Mouse (Mus musculus) thymus, postnatal 10 days (tissue): ENCODE results near the gene N4bp3.
"Not testable (repeated sequence)": the region's sequence is repeated elsewhere in the genome, so short reads cannot be mapped to it uniquely, and the experiment has no call there.

ENCODE experiments used
- DNase-seq, 2 experiments: peaks; one replicate each; pipeline ENCODE4 v3.0.0; 2021; ENCODE audit warnings: low spot score in 2 of 2

N4bp3 gene

GRCm38 (mm10) chr11:51650691-51651515 is at the start of gene N4bp3, which contains the start of gene D930048N14Rik:
Gene N4bp3 (minus strand): TSS chr11:51650842.
Gene D930048N14Rik (plus strand): TSS chr11:51650954.
- peak; percentile 50 to 68 for DNase-seq

GRCm38 (mm10) chr11:51694984-51695383 is 44.3 kb upstream of the N4bp3 start:
- DNase-seq = no peak

DNA sequence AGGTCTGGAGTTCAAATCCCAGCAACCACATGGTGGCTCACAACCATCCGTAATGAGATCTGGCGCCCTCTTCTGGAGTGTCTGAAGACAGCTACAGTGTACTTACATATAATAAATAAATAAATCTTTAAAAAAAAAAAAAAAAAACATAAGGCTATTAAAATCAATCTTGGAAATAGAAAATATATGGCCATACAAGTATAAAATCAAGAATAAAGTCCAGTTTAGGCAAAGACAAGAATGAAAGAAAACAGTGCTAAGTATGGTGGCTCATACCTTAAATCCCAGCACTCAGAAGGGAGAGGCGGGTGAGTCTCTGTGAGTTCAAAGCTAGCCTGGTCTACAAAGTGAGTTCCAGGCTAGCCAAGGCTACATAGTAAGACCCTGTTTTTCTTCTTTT is 40.0 kb upstream of the N4bp3 start:
- DNase-seq = not testable (repeated sequence)

GRCm38 (mm10) chr11:51689343-51689742 is 38.7 kb upstream of the N4bp3 start:
- DNase-seq = no peak

- DNase-seq = peak; percentile 99 to 100
Observed at GRCm38 (mm10) chr11:51688330-51689328, 38.0 kb upstream of the N4bp3 start, which contains the start of gene 0610009B22Rik. Gene 0610009B22Rik (minus strand): TSS chr11:51688874.

- no peak for DNase-seq
Observed at GRCm38 (mm10) chr11:51681976-51682374, 31.3 kb upstream of the N4bp3 start.

DNA sequence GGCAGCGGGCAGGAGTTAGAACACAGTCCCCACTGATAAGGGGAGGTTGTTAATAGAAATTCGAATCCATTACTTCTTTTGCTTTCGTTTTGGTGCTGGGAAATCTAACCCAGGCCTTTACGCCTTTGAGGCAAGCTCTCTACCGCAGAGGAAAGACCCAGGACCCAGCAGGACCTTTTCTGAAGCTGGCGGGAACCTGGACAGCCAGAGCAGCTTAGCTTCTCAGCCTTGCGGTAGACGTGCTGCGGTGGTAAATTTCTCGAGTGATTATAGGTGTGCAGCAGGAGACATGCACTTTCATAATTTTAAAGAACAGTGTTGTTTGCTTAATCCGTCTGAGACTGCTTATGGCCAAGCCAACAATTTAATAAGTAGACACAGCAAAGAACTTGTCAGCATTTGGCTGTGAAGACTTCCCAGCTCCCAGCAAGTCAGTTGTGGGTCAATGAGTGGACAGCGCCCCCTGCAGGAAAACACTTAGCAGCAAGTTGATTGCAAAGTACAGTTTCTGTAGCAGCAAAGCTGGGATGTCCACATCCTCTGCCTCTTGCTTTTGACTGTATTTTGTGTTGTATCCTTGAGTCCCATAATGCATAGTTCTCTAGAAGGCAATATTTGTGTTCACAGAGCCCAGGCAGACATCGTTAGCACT is 30.8 kb upstream of the N4bp3 start:
- peak; percentile 76 to 94 for DNase-seq

GRCm38 (mm10) chr11:51679466-51679865 is 28.8 kb upstream of the N4bp3 start:
- DNase-seq = no peak

- DNase-seq = no peak
Observed at GRCm38 (mm10) chr11:51677737-51678418, 27.2 kb upstream of the N4bp3 start.

DNA sequence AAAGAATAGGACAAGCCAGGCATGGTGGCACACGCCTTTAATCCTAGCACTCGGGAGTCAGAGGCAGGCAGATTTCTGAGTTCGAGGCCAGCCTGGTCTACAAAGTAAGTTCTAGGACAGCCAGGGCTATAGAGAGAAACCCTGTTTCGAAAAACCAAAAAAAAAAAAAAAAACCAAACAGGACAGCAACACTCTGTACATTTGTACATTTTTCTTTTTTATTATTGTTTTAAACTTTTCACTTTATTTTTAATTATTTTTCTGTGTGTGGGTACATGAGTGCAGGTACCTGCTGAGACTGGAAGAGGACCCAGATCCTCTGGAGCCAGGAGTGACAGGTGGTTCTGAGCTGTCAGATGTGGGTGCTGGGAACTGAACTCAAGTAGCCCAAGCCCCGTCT is 24.7 kb upstream of the N4bp3 start:
- no peak for DNase-seq

GRCm38 (mm10) chr11:51673291-51673690 is 22.6 kb upstream of the N4bp3 start:
- DNase-seq = no peak

- no peak for DNase-seq
Observed at GRCm38 (mm10) chr11:51671376-51671775, 20.7 kb upstream of the N4bp3 start.

- DNase-seq = no peak
Observed at GRCm38 (mm10) chr11:51670846-51671245, 20.2 kb upstream of the N4bp3 start.

GRCm38 (mm10) chr11:51664747-51665146 is 14.1 kb upstream of the N4bp3 start:
- DNase-seq = not testable (repeated sequence)

DNA sequence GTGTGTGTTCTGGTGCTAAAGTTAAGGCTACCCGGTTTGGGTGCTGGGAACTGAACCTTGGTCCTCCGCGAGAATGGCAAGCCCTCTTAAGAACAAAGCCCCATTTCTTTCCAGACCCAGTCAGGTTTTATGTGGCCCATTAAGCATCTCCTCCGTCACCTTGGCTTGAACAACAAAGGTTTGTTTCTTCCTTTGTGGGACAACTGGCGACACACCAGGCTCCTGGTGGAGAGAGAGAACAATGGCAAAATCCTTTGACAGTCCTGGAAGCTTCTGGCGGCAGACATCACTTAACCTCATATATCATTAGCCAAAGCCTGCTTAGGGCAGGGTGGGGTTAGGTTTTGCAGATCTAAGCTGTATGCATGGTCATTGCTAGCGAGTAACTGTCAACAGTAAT is 12.0 kb upstream of the N4bp3 start:
- no peak for DNase-seq

- no peak for DNase-seq
Observed at GRCm38 (mm10) chr11:51661867-51662365, 11.3 kb upstream of the N4bp3 start.

DNA sequence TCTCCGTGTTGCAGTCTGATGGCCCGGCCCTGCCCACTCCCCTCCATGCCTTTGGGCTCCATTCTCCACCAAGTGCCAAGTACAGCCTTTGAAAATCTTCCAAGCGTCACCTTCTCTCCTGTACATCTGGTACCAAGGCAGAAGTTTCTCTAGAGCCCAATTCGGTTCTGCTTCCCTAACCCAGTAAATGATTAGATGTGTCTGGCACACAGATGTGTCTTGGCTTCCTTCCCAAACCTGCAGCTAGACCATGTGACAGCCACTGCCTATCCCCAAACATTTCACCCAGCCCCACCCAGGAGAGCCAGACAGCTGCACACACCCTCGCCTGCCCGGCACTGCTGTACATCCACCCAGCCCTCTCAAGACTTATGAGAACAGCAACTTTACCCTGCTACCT is 8.1 kb upstream of the N4bp3 start:
- no peak for DNase-seq

- DNase-seq = no peak
Observed at GRCm38 (mm10) chr11:51658291-51658690, 7.6 kb upstream of the N4bp3 start.

- no peak for DNase-seq
Observed at GRCm38 (mm10) chr11:51656798-51657521, 6.3 kb upstream of the N4bp3 start.

DNA sequence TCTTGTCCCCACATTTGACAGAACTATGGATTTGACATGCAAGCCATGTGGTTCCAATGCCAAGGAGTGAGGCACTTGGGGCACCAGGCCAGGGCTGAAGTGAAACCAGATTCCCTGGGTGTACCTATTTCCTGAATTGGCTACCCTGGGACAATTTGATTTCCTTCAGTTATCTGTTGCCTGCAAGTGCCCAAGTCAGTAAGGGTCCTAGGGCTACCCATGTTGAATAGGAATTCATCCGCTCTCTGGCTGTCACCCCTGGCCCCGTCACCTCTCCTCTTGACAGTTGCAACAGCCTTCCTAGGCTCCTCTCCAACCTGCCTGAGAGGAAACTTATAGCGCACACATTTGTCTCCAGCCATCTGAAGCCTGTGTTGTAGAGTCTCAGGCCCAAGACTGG is 4.2 kb upstream of the N4bp3 start:
- DNase-seq = no peak
